Mouse (Mus musculus) embryo, embryonic 11 days (tissue): Measurements from ENCODE around the gene Chmp3.

Experiments
- DNase-seq: peaks from one replicate; pipeline ENCODE4 v3.0.0-alpha.2; 2015

Gene Chmp3

DNA sequence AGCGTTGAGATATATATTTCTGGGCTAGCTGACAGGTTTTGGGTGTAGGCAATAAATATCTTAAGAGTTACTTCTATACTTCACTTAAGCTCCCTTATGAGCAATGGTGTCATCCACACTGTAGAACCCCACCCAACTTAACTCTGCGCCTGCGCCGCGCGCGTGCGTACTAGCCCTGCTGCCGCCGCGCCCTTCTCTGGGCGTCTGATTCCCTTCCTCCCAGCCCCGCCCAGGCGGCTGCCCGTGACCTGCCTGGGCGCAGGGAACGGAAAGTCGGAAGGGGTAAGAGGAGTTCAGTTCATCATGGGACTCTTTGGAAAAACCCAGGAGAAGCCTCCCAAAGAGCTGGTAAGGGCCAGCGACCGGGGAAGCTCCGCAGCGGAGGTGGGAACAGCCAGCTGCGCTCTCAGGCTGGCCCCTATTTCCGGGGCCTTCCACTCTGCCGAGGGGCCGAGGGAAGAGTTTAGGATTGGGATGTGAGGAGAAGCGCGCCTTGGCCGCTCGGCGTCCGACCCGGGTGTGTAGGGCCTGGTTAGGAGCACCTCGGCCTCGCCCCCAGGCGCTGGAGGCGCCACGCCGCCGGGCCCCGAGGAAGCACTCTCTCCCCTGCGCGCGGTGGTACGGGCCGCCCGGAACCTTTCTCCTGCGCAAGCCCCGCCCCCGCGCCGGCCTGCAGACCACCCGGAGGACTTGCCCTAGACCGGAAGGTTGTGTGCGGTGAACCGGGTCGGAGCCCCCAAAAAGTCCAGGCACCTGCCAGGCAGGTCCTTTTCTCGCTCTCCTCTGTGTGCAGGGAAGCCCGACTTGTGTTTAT lies at the start of gene Chmp3:
Chmp3 (plus strand) TSS at position 112 of the 814 bp plus-strand sequence.
- DNase-seq, result peak; percentile 93

DNA sequence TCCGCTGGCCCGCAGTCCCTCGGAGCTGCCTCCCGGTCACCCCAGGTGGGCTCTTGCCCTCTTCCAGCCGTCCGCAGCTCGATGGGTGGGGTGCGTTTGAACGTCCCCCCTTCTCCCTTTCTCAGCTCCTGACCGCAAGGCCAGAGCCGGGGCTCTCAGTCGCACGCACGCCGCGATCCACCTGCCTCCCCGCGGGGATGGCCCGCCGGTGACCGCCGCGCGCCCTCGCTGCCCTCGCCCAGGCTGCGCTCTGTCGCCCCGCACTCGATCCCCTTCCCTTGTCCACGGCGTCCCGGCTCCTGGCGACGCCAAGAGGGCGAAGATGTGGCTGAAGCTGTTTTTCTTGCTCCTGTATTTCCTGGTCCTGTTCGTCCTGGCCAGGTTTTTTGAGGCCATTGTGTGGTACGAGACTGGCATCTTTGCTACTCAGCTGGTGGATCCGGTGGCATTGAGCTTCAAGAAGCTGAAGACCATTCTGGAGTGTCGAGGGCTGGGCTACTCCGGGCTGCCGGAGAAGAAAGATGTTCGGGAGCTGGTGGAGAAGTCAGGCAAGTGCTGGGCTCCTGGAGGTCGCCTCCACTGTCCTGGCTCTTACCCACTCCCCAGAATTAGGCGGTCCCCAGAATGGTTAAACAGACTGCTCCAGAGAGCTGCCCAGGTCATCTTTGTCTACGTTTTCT lies 49.1 kb upstream of the Chmp3 start:
- peak; percentile 66 for DNase-seq

DNA sequence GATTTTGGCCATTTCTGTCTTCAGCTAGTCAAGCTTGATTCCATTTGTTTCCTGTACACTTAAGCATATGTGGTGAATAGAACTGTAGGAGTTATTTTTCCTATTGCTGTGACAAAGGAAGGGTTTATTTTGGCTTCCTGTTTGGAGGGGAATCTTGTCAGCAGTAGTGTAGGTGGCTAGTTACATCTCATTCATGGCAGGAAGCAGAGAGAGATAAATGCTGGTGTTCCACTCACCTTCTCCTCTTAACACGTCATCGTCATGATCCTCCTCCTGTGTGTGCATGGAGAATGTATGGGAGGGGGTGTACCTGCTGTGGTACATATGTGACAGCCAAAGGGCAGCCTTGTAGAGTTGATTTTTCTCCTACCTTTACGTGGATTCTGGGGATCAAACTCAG lies 43.0 kb upstream of the Chmp3 start:
- no peak for DNase-seq

DNA sequence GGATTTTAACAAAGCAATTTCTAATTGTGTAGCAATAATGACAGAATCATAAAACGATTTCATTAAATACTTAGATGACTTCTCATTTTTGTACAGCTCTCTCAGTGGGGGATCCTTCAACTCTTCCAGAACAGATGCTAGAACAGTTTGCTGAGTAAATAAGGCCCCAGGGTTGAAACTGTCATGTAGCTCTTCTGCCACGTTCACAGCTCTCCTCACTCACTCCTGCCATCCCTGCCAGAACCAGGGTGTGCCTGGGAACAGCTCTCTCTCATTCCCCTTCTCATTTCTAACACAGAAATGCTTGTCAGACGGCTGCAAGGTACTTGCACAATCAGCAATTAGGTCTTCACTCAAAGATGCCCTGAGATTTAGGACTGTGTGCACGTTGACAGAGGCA lies 40.6 kb upstream of the Chmp3 start:
- no peak for DNase-seq

DNA sequence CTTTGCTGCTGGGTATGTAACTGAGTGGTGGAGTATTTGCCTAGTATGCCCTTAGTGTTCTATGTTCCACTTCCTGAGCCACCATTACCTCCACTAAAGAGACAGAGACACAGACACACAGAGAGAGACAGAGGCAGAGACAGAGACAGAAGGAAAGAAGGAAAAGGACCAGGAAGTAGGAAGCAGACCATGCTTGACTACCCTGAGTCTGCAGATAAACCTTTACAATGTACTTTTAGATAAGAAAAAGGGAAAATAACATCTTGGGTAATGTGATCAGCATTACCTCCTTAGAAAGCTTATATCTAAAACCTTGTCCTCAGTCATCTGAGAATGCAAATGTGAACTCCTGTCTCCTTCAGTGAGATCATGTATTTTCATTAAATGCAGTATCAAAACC lies 39.9 kb upstream of the Chmp3 start:
- DNase-seq, result no peak

DNA sequence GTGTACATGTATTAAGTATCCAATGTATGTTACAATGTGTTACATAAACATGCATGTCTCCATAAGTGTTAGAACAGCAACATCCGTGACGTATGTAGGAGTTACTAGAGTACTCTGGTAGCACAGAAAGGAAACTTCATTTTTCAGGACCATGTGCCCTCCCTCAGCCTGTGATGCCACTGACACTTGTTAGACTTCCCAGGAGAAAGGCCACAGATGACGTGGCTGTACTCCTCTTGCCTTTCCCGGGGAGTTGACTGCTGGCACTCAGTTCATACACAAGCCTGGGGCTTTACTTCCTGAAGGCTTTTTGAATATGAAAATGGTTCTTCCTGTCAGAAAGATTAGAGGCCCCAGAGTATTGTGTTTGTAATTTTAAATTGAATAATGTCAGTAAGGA lies 39.5 kb upstream of the Chmp3 start:
- no peak for DNase-seq

DNA sequence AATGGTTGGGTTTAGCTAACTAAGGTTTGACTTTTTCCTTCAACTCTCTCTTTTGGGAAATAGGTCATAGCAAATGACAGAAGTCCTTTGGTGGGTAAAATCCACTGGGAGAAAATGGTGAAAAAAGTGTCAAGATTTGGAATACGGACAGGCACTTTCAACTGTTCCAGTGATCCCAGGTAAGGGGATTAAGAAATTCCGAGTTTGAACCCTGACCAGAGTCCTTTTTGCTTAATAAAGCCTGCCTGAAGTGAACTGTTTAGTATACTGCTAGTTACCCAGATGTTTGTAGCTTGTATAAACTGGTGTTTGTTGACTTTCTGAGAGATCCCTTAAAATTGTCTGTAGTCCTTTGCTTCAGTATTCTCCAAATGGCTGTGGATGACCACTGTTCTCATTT lies 37.9 kb upstream of the Chmp3 start:
- no peak for DNase-seq

DNA sequence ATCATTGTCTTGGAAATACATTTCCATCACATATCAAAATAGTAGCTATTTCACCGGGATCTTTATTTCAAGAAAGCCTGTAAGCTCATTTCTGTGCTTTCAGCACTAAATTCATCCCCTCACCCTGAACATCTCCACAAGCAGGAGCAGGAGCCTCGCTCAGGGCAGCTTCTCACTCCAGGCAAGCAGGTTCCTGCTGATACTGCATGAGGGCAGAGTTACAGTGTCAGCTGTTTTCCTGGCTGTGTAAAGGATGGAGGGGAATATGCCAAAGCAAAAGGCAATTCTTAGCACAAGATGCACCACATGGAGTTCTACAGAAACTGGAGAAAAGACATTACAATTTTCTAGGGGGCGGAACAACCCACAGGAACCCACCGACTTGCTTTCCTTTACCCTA lies 24.1 kb upstream of the Chmp3 start:
- no peak for DNase-seq

DNA sequence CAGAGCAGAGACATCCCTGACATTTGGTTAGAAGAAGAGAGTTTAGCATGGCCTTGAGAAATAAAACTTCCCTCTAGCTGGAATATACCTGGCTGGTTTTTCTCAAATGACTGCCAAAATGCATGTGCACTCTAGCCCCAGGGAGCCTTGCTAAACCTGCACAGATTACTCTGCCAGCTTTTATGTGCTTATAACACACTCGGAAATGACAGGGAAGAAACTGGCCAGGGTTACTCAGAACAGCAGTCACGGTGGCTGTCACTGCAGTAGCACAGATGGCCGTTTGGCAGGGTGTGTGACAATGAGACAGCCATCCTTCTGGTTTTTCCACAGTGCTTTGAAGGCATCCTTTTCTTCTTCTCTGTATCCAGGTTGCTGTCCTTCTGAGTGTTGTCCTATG lies 18.0 kb upstream of the Chmp3 start:
- DNase-seq, result no peak

DNA sequence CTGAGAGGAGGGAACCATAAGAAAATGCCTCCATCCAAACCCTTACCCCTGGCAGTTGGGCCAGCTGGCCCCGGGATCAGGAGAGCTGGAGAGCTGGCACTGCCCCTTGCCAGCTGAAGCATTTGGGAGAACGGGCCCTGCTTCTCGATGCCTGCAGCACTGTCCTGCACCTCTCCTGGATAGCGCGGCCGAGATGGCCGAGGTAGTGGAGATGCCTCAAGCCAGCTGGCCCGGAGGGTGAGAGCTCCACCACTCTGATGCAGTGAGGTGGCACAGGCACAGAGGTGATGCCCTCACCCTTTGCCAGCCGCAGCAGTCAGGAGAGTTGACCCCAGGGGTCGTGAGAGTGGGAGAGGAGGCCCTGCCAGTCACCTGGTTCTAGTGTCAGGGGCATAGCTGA lies 16.5 kb upstream of the Chmp3 start:
- DNase-seq, result no peak

DNA sequence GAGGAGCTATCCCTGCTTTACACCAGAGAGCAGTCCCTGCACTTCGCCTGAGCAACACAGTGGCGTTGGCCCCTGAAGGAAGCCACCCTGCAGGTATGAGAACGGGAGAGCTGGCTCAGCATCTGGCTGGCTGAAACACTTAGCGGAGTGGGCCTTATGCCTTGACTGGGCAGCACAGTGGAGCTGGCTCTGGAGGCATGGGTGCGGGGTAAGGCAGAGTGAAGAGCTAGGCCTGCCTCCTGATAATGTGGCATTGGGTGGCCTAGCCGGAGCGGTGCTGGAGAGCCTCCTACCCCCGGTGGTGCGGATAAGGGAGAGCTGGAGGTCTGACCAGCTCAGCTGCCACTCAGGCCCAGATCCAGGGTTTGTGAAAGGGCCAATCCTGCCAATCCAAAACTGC lies 15.8 kb upstream of the Chmp3 start:
- no peak for DNase-seq

DNA sequence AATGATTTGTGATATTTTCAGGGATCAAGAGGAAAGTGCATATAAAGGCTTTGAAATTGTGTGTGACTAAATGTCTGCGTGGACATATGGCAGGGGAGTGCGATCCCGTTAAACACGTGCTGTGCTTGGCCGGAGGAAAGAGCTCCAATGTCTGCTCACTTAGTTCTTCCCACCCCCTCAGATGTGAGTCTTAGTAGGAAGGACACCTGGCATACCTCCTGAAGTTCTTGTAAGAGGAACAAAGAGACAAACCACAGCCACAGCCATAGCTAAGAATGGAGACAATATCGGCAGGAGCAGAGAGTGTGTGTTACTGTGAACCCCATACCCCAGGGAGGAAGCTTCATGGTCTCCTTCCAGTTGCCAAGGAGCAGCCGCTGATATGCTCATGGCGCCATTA lies 13.4 kb upstream of the Chmp3 start:
- no peak for DNase-seq

DNA sequence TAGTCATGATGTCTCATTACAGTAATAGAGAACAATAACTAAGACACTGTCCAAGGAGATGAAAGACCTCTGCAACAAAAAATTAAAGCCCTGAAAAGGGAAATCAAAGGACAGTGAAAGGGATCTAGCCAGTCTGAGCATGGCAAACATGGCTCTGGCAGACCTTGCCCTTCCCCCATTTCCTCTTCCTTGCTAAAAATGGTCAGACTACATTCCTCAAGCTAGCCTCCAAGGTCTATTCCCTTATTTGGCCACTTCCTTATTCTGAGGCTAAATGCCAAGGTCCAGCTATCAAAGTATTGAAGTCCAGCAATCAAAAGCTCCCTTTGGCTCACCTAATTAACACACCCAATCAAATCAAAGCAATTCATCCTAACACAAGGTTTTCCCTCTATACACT lies 6.3 kb upstream of the Chmp3 start:
- no peak for DNase-seq

DNA sequence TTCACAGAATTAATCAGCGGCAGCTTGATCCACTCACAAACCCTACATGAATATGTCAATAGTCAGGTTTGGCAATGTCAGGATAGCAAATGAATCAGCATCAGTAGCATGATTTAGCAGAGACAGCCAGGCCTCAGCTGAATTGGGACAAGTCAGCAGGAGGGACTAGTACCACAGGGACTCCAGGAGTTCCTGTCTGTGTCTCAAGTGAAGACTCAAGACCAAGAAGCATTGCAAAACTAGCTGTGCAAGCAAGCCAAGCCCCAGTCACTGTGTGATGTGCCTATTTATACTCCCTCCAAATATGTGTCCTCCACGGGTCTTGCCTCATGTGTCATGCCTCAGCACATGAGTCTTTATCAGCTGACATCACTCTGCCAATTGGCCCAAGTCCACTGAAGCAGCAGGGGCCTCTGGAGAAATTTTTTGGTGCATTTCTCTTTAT lies 11.9 kb downstream of the Chmp3 start:
- no peak for DNase-seq

DNA sequence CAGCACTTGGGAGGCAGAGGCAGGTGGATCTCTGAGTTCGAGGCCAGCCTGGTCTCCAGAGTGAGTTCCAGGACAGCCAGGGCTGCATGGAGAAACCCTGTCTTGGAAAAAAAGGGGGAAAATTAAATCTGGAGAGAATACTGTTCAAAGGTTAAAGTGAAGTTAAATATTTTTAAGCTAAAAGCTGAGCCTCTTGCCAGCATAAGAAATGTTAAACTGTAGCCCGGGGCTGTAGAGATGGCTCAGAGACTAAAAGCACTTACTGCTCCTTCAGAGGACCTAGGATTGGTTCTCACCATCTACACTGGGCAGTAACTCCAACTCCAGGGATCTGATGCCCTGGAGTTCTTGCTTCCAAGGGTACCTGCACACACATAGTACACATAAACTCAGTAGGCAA lies 13.2 kb downstream of the Chmp3 start:
- no peak for DNase-seq

DNA sequence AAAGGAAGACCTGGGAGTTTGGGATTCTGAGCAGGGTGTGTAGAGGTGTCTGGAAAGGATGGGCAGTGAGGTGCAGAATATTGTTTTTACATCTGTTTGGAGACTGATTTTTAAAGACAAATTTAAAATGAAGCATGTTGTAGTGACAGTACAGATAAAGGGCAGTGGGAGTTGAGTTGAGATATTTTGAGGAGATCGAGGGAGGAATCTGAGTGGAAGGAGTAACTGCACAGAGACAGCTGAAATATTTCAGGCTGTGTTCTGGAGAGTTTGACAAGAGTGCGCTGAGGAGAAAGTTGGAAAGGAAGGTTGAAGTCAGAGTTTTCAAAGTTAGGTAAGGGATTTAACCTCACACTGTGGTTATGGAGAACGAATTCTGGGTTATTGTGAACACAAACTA lies 25.0 kb downstream of the Chmp3 start:
- no peak for DNase-seq

DNA sequence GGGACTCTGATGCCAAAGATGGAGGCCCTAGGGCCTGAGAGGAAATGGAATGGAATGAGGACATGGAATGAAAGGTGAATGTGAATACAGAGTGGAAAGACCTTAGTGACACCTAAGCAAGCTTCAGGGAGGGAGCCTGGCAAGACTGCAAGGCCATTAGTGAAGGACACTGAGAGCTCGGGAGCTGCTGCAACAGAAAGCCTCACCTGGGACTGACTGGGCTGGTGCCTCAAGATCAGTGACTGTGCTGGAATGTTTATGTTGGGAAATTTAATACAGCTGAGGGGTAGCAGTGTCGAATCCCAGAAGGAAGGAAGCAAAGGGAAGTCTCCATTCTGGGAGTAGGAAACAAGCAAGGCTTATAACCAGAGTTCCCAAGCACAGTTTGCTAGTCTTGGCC lies 25.4 kb downstream of the Chmp3 start:
- DNase-seq, result no peak

DNA sequence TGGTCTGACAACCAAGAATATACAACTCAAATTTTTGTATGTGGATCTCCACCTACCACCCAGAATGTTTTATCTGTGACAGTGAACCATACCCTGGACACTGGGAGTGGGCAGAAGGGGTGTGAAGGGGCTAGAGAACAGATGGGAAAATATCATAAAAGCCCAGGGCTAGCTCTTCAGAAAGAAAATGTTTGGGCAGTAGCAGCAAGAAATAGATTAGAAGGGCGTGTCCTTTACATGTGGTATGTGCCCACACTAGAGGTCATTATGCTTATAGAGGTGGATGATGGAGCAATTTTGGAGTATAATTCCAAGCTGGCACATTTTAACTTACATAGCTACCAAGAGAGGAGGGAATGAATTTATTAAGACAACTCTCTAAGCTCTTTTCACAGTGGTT lies 31.8 kb downstream of the Chmp3 start:
- DNase-seq, result no peak

DNA sequence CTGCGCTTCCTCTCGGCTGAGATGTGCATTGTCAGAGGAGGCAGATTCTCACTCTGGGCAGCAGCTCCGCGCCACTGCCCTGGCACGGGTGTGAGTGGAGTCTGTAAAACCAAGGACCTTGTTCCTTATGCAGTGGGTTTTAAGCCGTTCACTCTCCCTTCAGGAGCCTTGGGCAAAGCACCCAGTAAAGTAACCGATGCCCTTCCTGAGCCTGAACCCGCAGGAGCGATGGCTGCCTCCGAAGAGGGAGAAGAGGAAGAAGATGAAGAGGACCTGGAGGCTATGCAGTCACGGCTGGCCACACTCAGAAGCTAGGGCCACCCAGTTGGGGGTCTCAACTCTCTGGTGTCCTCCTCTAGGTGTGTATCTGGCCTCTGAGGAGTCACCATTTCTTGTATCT lies 35.9 kb downstream of the Chmp3 start:
- no peak for DNase-seq

DNA sequence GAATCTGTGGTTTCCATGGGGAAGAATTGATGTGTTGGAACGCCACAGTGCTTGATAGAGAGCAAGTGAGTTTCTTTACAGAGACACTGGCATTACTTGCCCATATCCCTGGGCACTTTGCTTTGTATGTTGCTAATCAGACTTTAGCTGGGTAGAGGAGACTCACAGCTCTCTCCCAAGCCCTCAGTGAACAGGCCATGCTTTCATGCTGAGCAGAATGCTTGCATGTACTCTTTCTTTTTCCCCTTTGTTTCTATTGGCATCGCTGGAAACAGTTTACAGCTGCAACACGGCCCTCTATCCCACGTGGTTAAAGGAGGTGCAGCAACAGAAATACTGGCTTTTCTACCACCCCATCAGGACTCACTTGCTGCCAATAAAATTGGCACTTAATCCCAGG lies 39.6 kb downstream of the Chmp3 start:
- no peak for DNase-seq

DNA sequence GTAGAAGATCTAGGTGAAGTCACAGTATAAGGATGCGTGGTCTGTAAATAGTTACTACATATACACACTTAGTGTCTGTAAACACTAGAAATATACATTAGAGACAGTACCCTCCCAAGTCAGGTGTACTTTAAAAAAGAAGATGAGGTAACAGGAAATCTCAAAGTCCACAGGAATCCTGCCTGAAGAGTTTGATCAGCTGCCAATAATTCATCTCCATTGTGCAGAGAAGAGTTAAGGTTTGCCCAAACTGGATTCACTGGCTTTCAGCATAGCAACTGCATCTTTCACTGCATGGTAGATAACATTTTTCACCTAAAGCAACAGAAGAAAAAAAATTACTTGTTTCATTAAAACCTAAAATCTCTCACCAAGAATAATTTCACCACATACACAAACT lies 45.8 kb downstream of the Chmp3 start:
- DNase-seq, result no peak

DNA sequence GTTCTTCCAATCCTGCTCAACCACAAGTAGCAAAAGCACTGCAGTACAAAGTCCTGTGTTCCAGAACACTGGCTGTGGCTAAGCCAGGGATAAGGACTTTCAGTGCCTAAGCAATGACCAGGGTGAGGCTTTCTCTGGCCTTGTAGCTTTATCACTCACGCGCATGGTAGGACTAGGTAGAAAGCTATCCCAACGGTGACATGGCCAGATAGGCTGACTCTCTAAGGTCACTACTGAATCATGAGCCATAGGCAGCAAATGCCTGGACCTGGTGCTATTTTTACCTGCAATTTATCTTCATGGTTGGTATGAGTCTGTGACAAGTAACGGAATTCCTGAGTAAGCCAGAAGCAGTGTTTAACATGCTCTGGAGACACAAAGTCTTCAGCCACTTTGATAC lies 46.6 kb downstream of the Chmp3 start:
- DNase-seq, result no peak

DNA sequence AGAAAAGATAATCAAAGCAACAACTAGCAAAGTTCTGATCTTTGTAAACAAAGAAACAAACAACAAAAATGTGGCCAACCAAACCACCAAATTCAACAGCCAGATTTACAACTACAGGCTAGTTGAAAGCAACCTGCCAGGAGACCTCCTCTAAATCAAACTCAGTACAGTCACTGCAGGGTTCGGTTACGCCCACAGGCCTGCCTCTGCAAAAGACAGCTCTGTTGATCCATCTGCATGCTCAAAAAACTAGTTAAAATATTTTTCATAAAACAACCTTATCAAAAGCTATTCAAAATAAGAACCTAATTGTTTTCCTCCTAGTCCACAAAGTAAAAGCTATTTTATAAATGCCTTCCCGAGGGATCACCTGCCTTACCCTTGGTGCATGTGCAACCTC lies 64.2 kb downstream of the Chmp3 start:
- DNase-seq, result no peak

DNA sequence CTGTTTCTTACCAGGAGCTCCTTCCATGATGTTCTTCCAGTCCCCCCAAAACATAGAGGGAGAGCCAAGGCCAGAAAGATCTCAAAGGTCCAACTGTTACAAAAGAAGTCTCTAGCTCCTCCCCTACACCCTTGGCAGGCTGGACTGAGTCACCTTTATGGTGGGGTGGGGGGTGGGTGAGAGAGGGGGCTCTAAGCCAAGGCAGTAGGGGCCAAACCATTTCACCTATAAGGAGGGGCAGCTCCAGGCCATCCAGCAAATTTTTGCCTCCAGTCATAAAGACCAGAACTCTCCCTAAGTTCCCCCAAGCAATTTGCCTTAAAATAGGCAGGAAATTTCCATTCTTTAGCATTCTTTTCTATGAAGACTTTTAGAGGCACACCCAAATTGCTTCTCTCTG lies 65.4 kb downstream of the Chmp3 start:
- no peak for DNase-seq

DNA sequence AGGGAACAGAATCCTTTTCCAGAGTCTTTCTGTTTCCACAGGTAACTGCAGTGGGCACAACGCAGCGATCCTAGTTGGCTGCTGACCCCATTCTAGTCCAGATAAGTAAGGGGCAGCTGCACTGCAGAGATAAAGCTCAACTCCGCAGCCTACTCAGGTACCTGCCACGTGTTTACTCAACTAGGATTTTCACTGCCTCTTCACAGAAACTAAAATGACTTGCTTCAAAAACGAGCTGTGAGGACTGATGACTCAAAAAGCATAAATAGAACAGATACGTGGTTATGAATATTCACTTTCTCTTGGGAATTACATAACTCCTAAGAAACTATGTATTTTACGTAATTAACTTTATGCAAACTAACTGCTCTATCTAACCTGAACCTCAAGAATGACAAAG lies 66.4 kb downstream of the Chmp3 start:
- no peak for DNase-seq
